Mouse (Mus musculus) adrenal gland, postnatal 14 days (tissue): Measurements from ENCODE around the gene Sae1. TPM values are rescaled to one million over a fixed set of nuclear protein-coding genes. Genes with fewer than 3 reads are reported as not detected.
"Not testable (repeated sequence)": the region's sequence is repeated elsewhere in the genome, so short reads cannot be mapped to it uniquely, and the experiment has no call there.

Experiments used
- DNase-seq: peaks from one replicate; pipeline ENCODE4 v3.0.0; 2021; ENCODE audit warnings: mixed read lengths
- total RNA-seq: library from RNA; stranded (reverse); gene quantifications from 2 replicates; pipeline ENCODE4 v1.2.3, GENCODE M21; 2021

Gene Sae1
- total RNA-seq, 1 experiment from 2014 or later: 62.3 TPM

- DNase-seq: peak; percentile 20
These were observed 15.7 kb upstream of the Sae1 start for GRCm38 (mm10) chr7:16402968-16403948.

DNA sequence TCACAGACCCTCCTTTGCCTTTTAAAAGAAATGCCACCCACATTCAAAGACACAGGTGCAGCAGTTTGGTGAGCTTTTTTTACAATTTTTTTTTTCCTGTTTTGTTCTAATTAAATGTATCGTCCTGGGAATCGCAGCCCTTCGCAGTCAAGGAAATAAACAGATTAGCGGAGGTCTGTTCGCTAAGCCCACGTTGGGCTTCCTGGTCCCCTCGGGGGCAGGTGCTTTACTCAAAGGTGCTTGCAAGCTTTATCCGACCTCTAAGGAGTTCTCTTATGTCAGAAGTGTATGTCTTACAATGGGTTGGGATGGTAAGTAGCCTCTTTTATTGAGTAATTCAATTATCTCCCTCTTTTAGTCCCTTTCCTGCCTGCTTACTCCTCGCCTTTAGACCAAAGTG, 14.8 kb upstream of the Sae1 start:
- no peak for DNase-seq

GRCm38 (mm10) chr7:16401991-16402431, 14.4 kb upstream of the Sae1 start:
- peak; percentile 65 for DNase-seq

DNA sequence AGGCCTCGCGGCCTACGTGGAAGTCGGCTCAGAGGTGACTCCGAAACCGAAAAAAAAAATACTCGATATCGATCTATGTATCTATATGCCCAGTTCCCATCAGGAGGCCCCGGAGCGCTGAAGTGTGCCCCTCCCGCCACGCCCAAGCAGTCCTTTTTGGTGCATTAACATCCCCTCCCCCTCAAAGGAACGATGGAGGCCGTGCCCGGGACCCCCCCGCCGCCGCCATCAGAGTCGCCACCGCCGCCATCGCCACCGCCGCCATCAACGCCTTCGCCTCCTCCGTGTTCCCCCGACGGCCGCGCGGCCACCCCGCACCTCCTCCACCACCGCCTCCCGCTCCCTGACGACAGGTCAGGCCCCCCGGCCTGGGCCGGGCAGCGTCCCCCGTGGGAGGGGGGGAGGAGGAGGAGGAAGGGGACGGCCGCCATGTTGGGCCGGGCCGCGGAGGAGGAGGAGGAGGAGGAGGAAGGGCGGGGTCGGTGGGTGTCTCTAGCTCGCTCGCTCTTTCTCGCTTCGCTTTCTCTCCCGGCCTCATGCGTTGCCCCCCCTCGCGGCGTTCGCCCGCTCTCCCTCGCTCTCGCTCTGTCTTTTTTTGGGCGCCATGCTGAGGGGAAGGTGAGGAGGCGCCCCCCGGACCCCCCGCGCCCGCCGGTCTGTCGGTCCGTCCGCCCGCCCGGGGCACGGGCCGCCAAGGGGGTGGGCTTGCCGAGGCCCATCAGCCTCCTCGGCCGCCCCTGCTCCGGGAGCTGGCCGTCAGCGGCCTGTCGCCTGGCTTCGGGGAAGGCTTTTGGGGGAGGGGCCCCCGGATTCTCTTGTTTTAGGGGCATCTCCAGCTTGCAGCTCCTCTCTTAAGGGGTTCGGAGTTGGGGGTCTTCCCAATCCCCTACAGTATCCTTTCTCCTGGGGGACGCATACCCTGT, 13.3 kb upstream of the Sae1 start, which contains the start of gene Zc3h4:
Zc3h4 (plus strand) TSS at position 222 of the 923 bp plus-strand sequence.
- peak; percentile 92 for DNase-seq

DNA sequence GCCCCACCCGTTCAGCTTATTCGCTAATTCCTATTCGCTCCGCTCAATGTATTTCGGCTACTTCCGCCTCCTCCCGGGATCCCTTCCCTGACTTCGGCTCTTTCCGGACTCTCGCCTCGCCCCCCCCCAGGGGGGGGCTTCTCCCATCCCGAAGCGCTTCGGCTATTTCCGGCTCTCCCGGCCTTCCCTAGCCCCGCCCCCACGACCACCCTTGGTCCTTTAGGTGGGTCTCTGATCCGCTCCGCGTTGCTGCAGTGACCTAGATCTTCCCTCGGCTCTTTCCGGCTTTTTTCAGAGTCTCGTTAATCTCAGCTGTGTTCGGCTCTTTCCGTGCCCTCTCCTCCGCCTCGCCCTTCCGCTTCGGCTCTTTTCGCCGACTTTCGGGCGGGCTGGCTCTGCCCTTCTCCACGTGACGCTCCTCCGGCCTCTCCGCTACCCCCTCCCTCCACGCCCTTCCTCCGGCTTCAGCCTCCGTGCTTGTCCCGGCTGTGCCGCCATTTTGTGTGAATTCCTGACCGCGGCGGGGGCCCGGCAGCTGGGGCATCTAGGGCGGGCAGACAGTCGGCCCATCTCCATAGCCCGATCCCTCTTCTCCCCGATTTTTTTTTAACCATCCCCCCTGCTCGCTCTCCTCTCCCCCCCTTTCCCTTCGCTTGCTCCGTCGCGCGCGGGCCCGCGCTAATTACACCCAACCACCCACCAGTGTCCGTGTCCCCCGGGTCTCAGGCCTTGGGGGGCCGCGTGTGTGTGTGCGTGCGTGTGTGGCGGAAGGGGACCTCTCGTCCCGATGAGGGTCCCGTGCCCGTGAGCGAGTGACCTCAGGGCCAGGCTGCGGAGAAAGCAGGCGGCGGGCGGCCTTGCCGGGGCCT, 12.4 kb upstream of the Sae1 start:
- DNase-seq: peak; percentile 99

DNA sequence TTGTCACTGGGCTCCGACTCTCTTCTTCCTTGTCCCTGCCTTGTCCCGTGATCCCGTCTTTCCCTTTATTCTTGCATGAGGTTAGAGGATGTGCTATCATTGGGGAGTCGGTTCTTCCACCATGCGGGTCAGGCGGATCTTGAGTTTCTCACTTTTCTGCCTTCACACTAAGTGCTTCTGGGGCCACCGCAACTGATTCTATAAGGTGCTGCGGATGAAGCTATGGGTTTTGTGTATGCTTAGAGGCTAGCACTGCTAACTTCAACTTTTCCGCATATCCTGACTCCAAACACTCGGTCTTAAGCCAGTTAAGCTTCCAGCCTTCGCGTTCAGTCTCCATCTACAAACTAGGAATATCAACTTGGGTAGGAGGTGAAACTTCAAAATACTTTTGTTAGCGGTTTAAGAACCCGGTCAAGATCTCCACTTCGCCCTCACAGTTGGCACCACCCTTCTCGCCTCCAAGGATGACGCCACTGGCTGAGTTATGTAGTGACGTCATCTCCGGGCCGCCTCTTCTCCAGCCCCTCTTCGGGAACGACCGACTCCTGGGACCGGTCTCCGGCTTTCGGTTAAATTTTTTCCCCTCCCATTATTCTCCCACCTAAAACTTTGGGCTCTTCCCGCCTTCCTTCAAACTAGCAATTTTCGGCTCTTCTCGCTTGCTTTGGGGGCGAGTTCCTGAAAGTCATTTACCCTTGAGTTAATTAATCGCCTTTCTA, 11.7 kb upstream of the Sae1 start:
- peak; percentile 93 for DNase-seq

- DNase-seq: no peak
These were observed 10.9 kb upstream of the Sae1 start for GRCm38 (mm10) chr7:16398387-16399050.

DNA sequence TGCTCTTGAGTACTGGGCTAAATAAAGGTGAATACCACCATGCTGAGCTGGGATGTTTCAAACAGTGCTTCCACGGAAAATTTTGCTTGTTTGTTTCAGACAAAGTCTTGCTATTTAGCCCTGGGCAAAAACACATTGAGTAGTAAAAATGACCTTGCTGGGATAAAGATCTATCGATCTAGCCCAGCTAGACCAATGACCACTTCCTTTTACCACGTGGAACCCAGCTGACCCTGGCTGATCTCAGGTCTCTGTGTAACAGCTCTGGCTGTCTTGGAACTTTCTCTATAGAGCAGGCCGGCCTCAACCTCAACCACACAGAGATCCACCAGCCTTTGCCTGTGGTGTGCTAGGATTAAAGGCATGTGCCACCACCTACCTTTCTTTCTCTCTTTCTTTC, 9.9 kb upstream of the Sae1 start:
- DNase-seq: no peak

DNA sequence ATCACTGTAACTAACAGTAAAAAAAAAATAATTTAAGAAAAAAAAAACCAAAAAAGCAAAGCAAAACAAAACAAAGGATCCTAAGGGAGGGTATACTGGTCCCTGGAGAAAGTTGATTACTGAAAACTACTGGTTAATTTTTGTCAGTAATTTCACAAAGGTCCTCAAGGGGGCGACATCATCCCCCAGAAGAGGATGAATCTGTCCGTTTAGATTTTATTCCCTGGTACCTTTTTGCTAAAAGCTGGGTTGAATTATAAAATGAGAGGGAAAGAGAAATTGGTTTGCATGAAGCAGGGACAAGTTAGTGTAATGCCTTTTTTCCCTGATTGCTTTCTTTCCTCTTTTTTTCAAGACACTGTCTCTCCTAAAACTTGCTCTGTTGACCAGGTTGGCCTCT, 8.3 kb upstream of the Sae1 start:
- peak; percentile 58 for DNase-seq

DNA sequence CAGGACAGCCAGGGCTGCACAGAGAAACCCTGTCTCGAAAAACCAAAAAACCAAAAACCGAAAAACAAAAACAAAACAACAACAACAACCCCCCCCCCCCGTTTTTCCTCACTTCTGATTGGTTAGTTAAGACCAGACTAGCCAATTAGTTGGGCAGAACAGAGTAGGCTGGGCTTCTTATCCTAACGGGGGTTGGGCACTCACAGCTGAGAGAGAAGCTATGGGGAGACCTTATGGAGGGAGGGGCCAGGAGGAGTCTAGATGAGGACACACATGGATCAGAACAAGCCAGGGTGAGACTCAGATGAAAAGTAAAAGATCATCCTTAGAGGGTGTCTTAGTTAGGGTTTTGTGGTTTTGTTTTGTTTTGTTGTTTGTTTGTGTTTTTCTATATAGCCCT, 5.3 kb upstream of the Sae1 start:
- DNase-seq: no peak

- not testable (repeated sequence) for DNase-seq
These were observed 2.3 kb upstream of the Sae1 start for GRCm38 (mm10) chr7:16389942-16390341.

- DNase-seq: peak; percentile 77
These were observed 11.1 kb downstream of the Sae1 start for GRCm38 (mm10) chr7:16376505-16376904.

GRCm38 (mm10) chr7:16374989-16375388, 12.6 kb downstream of the Sae1 start:
- no peak for DNase-seq

DNA sequence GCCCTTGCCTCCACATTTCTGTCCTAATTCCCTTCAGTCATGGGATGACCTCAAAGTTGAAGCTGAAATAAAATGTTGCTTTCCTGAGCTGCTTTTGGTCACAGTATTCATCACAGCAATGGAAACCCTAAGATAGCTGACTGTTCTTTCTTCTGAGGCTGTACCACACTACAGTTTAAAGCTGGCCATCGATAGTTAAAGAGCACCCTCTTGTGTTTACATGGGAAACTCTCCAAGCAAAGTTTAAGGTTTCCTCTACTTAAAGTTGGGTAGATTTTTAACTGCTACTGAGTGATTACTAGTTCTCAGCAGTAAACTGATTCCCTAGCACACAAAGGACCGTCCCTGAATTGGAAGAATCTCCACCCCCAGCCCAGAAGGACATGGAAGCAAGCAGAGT, 13.9 kb downstream of the Sae1 start:
- DNase-seq: no peak

DNA sequence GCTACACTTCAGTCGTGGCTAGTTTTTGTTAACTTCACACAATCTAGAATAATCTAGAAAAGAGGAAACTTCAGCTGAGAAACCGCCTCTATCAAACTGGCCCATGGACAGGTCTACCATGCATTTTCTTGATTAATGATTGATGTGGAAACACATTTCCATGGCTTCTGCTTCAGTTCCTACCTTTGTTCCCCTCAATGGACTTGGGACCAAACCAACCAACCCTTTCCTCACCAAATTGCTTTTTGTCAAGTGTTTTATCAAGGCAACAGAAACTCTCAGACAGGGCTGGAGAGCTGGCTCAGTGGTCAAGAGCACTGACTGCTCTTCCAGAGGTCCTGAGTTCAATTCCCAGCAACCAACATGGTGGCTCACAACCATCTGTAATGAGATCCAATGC, 17.0 kb downstream of the Sae1 start:
- no peak for DNase-seq

- no peak for DNase-seq
These were observed 18.8 kb downstream of the Sae1 start for GRCm38 (mm10) chr7:16368835-16369234.

GRCm38 (mm10) chr7:16366669-16367068, 20.9 kb downstream of the Sae1 start:
- DNase-seq: no peak

DNA sequence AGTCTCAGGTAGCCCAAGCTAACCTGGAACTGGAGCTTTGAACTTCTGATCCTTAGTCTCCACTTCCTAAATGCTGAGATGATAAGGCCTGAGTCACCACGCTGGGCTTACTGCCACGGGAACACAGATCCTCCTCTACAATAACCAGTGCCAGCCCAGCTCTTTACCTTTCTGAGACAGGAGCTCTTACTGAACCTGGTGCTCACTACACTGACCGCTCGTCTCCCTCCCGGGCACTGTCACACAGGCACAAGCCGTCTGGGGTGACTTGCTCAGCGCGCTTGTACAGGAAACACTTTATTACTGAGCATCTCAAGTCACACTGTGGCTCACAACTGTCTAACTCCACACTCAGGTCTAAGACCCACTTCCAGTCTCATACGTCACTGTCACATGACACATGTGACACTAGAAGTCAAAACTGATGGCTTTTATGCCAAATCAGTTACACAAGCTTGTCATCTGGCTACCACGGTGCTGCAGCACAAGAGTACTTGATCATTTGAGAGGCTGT, 21.4 kb downstream of the Sae1 start:
- peak; percentile 49 for DNase-seq

DNA sequence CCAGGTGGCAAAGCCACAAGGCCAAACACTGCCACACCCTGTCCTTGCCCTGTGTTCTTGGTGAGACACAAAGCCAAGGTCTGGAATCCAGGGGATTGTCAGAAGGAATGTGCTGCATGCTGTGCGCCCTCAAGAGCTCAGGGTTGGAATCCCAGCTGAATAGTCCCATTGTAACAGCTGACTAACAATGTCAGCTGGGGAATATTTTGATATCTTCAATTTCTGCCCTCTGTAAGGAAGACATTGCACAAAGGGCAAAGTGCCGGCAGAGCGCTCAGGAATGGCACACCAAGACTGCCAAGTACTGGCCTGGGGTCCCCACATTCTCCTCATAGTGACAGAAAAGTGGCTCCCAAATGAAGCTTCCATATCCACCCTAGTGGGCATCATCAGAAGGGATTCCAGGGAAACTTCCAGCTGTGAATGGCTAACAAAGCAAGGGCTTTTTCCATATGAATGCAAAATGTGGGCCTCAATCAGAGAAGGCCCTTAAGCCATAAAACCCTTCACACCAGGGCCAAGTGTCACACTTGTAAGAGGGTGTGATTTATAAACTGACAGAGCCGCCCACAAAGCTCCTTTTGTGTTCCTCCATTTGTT, 22.6 kb downstream of the Sae1 start:
- peak; percentile 53 for DNase-seq

GRCm38 (mm10) chr7:16364319-16364718, 23.3 kb downstream of the Sae1 start:
- DNase-seq: no peak
